Mouse (Mus musculus) right cerebral cortex, adult 18-20 months (tissue): ENCODE results near the gene Sec16a.

Experiments
- DNase-seq: peaks from one replicate; pipeline ENCODE4 v3.0.0; 2022; ENCODE audit warnings: mixed read lengths

Sec16a gene

DNA sequence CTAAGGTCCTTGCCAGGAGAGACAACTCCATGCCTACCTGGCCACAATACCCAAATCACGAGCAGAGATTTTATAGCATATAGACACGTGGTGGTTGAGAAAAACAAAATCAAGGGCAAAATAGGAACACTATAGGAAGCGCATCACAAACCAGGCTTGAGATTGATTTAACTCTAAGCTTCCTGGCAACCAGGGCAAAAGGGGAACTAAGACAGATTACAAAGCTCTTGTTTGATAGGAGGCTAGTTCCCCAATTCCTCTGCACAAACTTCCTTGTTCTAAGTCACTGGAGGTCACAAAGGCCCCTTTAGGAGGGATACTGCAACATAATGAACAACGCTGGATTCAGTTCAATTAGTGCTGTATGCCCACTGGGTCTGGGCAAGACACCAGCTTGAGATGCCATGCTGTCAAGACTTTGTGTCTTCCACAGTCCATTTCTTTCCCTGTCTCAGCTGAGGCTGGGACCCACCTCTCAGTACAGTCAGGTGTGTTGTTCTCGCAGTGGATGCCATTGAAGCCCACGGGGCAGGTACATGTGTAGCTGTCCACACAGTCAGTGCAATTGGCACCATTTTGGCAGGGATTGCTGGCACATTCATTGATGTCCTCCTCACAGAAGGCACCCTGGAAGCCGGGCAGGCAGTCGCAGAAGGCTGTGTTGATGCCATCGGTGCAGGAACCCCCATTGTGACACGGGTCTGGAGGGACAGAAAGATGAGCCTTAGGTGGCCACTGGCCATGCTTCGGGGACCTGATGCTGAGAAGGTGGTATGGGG lies 27.5 kb upstream of the Sec16a start:
- DNase-seq, result no peak

DNA sequence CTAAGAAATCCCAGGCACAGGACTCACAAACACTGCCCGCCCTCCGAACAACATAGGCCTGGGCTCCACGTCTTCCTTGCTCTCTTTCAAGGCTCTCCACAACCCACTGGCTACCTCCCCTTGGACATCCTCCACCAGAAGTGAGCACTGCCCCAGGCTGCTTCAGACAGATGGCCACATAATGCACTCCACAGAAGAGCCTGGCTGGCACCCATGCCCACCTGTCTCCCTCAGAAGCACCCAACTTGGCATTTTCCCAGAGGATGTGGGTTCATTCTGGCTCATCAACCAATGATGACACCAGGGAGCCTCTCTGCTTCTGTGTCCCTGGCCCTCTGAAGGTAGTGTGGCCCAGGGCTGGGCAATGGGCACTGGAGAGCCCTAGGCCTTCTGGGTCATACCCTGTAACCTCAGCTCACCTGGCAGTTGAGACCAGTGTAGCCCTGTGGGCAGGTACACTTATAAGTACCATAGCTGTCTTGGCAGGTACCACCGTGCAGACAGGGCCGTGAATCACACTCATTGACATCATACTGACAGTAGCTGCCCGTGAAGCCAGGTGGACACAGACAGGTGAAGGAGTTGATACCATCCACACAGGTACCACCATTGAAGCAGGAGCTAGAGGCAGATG lies 26.8 kb upstream of the Sec16a start:
- DNase-seq, result no peak

DNA sequence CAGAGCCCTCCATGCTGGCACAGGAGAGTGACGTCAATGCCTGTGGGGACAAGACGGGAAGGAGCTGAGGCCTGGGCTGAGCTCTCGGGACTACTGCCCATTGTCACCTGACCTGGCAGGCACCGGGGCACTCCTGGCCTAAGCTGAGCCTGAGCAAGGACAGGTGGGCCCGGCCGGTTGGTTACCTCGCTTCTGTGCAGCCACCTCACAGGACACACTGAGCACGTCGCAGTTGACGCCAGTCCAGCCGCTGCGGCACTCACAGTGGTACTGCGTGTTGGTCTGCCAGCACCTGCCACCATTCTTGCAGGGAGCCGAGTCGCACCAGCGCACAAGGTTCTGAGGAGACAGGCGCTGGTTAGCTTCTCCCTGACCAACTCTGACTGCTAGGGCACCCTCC lies 26.0 kb upstream of the Sec16a start:
- DNase-seq, result no peak

DNA sequence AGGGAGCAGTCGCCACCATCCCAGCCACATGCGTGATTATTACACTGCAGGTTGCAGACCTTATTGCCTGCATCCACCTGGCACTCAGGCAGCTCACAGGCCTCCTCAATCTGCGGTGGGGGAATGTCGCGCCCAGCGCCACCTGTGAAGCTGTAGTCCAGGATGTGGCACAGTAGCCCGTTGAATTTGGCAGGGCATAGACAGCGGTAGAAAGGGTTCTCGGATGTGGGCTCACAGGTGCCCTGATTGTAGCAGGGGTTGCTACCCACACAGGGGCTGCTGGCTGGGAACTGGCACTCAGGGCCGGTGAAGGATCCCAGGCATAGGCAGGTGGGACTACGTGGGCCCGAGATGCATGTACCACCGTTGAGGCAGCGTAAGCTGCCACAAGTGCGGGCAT lies 23.4 kb upstream of the Sec16a start:
- no peak for DNase-seq

DNA sequence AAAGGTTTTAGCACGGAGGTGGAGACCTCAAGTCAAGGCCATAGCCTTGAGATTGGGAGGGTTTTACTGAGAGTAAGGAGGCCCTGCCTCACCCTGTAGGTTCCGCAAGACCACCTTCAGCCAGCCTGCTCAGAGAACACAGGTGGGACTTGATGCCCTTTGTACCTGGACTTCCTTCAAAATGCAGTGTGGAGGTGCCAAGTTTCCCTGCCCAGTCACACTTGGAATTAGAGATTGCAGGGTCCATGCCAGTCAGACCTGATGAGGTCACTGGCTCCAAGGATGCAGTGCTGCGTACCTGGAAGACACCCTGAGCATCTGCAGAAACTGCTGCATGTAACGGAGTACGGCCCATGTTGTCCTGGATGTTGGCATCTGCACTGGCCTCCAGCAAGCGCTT lies 18.4 kb upstream of the Sec16a start:
- no peak for DNase-seq

DNA sequence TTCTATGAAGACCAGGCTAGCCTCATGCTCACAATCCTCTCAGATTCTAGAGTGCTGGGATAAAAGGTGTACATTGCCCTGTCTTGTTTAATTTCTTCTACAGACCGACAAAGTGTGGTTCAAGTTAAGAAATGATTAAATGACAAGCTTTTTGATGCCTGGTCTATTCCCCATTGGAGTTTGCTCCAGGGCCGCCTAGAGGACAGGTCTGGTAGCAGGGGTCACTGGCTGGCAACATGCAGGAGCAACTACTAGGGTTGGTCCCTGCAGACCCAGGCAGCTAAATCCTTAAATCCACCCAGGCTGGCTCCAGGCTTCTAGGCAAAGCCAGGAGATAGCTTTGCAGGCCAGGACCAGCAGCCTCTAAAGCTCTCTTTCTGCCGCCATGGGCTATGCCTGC lies 18.0 kb upstream of the Sec16a start:
- no peak for DNase-seq

DNA sequence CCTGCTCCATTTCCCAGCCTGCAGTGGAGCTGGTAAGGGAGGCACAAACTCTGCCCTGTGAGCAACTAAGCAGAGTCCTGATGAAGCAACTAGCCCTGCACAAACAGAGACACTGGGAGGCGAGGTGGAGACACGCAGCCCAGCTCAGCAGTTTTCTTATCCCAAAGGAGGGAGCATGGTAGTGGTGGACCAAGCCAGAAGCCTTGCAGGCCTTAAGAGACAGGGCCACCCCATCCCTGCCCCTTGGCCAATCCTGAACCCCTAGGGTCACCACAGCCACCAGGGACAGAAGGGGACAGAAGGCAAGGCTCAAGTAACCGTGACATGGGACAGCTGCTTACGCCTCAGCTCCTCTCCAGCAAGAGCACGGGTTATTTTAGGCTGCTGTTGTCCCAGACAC lies 16.7 kb upstream of the Sec16a start:
- no peak for DNase-seq

DNA sequence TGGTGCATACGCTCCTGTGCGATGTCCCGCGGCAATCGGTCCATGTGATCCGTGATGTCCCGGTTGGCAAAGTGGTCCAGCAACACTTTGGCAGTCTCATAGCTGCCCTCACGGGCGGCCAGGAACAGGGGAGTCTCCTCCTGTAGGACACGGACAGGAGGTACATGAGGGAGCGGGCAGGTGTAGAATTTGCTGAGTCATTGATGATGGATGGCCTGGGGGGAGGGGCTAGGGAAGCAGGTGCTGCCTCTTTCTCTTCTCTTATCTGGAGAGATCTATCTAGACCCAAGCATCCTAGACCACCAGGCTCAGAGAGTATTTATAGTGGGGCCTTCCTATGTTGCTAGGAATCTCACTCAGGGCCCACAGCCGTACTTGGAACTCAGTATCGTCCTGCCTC lies 15.8 kb upstream of the Sec16a start:
- DNase-seq, result no peak

DNA sequence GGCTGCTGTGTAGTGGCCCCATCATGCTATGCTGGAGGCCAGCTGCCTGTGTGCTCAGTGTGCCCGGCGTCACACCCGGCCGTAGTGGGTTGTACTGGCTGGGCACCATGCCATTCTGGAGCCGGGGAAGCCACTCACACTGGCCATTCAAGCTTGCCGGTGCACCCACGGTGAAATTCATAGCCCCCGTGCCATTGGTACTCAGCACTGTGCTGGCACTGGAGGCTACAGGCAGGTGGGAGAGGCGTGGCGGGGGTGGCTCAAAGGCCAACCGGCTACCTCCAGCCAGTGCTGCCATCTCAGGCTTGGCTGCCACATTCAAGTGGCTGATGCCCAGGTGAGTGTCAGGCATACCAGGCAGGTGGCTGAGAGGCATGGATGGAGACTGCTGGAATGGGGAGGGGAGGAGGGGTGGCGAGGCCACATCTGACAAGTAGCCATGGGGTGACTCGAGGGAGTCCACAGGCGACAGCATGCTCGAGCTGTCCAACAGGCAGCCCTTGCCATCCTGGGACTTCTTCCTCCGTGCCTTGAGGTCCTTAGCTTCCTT lies 15.2 kb upstream of the Sec16a start:
- no peak for DNase-seq

DNA sequence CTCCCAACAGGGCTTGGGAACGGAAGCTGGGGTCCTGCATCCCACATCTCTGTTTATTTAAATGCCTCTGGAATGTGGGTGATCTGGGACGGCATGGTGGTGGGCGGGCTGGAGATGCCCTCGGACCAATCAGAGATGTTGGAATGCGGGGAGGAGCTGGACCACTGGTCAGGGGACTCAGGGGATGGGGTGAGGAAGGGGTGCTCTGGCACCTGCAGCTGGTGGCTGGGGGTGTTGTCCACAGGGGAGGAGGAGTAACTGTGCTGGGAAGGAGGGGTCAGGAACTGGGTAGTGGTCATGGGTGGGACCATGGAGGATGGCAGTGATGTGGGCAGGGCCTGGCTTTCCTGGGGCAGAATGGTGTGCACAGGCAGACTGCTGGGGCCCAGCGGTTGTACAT lies 14.5 kb upstream of the Sec16a start:
- no peak for DNase-seq

DNA sequence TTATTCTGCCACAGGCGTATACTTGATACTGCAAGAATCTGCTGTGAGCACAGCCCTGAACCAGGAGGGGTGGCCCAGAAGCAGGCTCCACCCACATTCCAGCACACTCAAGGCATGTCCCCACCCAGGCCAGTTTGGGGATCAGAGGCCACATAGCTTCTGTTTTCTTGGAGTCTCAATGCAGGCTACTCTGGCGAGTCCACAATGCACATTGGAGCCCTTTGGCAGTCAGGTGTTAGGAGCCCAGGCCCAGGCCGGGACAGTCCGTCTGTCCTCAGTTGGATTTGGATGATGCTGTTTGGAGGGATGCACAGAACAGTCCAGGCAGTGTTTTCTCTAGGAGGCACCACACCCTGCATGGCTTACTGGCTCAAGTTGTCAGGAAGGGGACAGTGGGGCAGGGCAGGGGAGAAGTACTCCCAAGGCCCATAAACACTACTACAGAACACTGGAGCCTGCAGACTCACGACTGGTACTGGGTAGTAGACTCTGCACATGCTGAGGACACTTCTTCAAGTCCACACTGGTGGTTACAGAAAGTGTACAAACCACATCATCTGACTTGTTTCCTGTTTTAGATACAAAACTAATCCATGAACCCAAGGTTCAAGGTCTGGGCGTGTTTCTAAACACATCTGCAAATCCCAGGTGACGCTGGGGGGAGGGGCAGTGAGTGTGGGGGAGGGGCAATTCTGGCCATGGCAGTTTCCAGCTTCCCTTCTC lies 13.5 kb upstream of the Sec16a start:
- DNase-seq, result no peak

DNA sequence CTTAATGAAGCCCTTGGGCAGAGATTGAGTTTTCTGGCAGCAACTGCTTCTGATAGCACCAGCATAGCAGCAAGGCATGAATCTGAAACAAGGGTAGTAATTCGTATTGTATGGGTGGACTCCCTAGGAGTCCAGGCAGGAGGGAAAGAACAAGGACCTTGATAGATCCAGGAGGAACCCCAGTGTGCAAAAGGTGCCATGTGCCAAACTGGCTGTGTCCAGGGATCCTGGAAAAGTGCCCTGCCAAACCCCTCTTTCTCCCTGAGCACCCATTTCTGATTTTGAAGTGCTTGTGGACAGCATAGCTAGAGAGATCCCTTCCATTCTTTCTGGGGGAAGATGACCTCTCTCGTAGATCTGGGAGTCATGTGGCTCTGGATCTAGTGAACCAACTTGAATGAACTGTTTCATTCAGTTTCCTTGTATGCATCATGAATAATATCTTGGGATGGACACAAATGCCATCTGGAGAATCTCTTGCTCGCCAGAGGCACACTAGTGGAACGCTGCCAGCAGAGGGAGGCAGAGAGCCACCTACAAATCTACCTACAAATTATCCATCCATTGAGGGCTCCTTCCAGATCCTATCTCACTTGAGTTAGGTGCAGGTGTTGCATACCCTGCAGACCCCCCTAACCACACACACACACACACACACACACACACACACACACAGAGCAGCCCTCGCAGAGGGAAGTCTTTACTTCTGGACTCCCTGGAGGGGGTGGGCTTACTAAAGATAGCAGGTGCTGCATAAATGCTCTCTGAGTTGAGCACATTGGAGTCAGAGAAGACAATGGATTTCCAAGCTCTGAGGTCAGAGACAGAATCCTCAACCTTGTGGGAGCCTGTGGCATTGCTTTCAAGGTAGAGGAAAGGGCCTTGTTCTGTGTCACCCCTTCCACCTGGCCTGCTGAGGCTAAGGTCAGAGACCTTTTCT lies 4.4 kb upstream of the Sec16a start:
- DNase-seq, result peak; percentile 79

DNA sequence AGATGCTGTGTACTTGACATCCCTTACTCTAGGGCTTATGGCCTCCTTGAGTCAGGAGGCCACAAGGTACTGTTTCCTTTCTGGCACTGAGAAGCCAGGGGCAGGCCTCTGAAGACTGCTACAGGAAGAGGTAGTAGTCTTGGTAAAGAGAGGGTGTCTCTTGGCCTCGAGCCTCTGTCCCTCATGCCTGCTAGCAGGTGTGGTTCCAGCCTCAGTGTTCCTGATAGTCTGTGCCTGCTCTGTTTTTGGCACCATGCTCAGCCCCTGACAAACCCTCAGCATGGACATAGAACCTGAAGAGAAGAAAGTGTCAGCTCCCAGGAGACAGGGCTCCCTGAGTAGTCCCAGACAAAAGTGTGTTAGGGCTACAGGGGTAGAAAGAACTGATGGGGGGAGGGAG lies 2.4 kb upstream of the Sec16a start:
- no peak for DNase-seq

DNA sequence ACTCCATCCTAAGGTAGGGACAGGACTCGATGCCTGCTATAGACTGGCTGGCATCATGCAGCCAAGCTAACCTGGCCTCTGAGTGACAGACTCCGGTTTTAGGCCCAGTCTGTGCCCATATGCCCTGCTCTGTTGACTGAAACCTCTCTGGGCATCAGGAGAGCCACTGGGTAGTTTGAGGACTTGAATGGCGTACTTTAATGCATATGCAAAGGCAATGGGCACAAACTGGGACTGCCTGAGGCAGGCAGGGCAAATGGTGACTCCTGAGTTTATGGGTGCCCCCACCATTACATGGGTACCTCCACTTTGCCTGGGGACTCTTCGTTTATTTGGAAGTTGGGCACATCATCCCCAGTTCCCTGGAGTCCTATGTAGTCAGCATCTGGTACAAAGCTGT lies 1.7 kb upstream of the Sec16a start:
- DNase-seq, result no peak

DNA sequence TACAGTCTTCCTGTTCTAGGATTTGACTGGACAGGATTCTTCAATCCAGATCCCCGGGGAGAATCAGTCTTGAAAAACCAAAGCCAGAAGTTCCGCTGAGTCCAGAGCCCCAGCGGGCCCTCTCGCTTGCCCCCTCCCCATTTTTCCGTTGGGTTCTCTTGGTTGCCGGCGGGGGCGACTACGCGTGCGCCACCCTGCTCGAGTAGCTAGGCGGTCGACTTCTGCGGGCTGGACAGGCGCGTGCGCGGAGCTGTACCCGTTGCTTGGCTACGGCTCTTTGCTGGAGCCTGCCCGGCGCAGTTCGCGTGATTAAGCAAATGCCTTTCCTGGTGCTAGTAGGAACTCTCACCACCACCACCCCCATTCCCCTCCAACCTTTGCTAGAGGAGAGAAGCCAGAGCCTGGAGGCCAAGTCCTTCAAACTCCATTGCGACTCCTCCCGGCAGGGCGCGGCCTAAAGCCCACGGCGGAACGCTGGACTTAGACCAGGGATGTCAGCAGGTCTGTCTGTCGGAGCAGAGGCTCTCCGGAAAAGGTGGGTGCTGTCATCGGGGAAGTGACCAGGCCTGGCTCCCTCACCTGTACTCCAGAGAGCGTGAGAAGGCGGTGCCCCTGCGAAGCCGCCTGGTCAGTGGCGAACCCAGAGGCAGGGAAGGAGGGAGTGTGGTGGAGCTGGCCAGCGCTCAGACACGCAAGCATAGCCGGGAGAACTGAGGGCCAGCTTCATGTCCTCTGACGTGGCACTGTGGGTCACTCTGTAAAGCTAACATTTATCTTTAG lies 840 bp upstream of the Sec16a start:
- peak; percentile 95 for DNase-seq

DNA sequence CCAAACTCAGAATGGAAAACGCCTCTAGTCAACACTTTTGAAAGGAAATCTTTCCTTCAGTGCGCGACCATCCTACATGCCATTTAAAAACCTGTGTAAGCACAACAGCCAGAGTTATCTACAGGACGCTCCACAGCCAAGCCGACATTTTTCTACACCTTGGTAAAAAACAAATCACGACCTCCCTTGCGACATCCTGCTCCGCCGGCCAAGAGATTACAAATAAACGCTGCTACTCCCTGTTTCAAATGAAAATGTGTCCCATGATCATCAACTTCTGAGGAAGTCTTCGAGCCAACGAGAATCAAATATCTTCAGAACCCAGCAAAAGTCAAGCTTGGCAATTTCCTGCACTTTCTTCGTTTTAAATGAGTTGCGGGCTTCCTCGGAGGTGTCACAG lies 648 bp downstream of the Sec16a start:
- no peak for DNase-seq

DNA sequence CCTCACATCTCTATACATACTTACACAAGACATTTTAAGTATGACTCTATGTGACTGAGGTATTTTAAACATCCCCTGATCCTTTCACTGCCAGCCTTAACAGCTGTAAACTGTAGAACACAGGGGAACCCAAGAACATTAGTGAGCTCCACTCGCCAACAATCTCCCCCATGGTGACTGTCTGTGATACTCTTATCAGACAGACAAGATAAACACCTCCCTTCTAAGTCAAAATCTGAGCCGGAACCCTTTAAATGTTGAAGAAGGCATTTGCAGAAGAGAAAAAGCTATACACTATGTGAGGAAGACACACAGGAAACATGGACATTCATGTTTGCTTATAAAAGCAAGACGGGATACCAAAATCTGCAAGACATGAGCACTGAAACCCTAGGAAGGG lies 1.1 kb downstream of the Sec16a start:
- DNase-seq, result no peak

DNA sequence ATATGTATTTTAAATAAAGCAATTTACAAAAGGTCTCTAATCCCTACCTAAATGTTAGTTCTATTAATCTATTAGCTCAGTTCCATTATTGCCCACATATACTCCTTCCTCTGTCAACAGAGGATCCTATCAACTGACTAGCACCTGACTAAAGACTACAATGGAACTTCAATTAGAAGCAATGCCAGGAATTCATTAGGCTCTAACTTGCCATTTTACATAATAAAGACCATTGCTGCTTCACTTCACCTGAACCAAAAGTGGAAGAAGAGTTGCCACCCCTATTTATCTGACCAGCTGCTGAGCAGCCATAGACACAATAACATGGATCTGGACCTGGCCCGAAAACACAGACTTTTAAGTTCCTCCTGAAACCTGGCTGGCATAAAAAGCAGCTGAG lies 2.2 kb downstream of the Sec16a start:
- DNase-seq, result no peak

DNA sequence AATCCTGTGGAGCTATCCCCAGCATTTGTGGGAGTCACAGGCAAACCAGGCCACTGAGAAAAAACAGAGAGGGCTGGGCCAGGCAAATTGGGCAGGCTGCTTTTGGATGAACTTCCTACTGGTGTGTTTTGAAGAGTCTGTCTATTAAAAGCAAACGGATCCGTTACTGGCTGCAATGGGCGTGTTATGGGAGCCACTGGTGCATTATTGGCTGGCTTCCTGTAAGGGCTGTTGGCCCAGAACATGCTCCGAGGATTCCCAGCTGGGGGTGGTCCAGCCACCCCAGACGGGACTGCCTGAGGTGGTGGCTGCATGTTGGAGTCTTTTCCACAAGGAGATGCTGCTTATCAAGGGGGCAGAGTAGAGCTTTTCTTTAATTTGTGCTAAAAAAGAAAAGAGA lies 3.3 kb downstream of the Sec16a start:
- DNase-seq, result no peak

DNA sequence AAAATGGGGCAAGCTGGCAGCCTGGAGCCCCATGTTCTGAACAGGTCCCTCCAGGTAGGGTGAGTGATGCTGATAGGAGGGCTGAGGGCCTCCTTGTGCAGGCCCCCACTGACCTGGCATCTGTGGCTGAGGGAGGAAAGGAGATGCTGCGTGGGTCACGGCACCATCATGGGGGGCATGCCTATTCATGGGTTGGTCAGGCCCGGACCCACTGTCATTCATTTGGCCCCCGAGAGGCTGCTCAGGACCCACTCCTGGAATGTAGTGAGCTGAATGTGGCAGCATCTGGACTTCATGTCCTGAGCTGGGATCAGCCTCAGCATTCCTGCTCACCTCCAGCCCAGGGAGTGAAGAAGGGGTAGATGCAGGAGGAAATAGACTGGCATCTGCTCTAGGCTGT lies 3.8 kb downstream of the Sec16a start:
- no peak for DNase-seq

DNA sequence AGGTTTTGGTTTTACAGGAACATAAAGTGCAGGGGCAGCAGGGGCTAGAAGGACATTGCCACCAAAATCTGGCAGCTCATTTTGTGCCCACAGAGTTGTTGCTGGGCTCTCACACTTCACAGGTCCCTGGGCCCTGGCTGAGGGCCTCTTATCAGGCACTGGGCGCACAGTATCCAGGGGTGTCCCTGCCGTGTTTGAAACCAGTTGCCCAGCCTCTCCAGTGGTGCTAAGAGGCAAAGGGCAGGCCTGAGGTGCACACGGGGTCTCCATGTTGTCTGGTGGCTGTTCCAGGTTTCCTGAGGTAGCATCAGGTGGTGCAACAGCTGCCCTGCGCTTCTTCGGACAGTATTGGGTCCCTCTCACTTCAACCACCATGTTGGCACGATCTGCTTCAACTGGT lies 5.3 kb downstream of the Sec16a start:
- DNase-seq, result no peak

DNA sequence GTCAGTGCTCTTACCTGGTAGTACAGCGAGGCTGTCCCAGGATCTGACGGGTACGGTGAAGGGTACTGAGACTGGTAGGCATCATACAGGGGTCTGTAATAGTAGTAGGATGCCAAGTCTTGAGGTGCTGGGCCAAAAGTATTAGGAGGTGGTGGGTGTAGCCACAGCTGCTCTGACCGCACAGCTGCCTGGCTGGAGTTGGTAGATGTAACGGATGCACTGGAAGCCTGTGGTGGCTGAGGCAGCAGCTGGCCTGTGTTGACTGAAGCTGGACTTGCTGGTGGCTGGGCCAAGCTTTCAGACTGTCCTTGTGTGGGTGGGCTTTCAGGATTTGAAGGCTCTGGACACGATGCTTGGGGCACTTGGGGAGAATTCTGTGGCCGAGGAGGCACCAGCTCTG lies 6.6 kb downstream of the Sec16a start:
- DNase-seq, result no peak
